Mouse (Mus musculus) limb, embryonic 14.5 days (tissue): ENCODE measurements around the gene Pck2. TPM values are rescaled to one million over a fixed set of nuclear protein-coding genes. Genes with fewer than 3 reads are reported as not detected.

Experiments
- ATAC-seq: fragments of 200-750 bp; cut with Nextera tagmentation; 2 replicates; pipeline ENCODE4 v1.8.0; 2017; ENCODE audit warnings: low read depth, moderate number of reproducible peaks, moderate TSS enrichment; ENCODE audit not compliant: low FRiP score
- DNase-seq: peaks from one replicate; pipeline ENCODE4 v3.0.0-alpha.2; 2015; ENCODE audit warnings: low spot score
- H3K27ac ChIP-seq: fragments of 300-500 bp; sonication (generic); replicated peaks from 2 replicates; pipeline ENCODE4 v1.5.1; 2014; ENCODE audit warnings: low read depth, mild to moderate bottlenecking, low read length, moderate library complexity, mixed read lengths
- H3K27me3 ChIP-seq: fragments of 300-500 bp; sonication (generic); 2 replicates; pipeline ENCODE4 v1.6.1; 2014; ENCODE audit warnings: low read length, mixed read lengths; ENCODE audit not compliant: control insufficient read depth, insufficient read depth
- H3K36me3 ChIP-seq: fragments of 300-500 bp; sonication (generic); 2 replicates; pipeline ENCODE4 v1.6.1; 2014; ENCODE audit warnings: mild to moderate bottlenecking, low read length, moderate library complexity, mixed read lengths; ENCODE audit not compliant: control insufficient read depth, insufficient read depth
- H3K4me1 ChIP-seq: fragments of 300-500 bp; sonication (generic); 2 replicates; pipeline ENCODE4 v1.6.1; 2014; ENCODE audit warnings: antibody characterized with exemption, low read length, mixed read lengths; ENCODE audit not compliant: control insufficient read depth, insufficient read depth
- H3K4me2 ChIP-seq: fragments of 300-500 bp; sonication (generic); replicated peaks from 2 replicates; pipeline ENCODE4 v1.6.1; 2014; ENCODE audit warnings: low read depth, mild to moderate bottlenecking, low read length, moderate library complexity; ENCODE audit not compliant: severe bottlenecking
- H3K4me3 ChIP-seq: fragments of 300-500 bp; sonication (generic); replicated peaks from 2 replicates; pipeline ENCODE4 v1.5.1; 2014; ENCODE audit warnings: low read length
- H3K9ac ChIP-seq: fragments of 300-500 bp; sonication (generic); 2 replicates; pipeline ENCODE4 v1.6.1; 2014; ENCODE audit warnings: mild to moderate bottlenecking, low read depth, low read length, moderate library complexity; ENCODE audit not compliant: severe bottlenecking
- H3K9me3 ChIP-seq: fragments of 300-500 bp; sonication (generic); 2 replicates; pipeline ENCODE4 v1.6.1; 2016; ENCODE audit warnings: low read length; ENCODE audit not compliant: control insufficient read depth
- POLR2A ChIP-seq: fragments of 200-500 bp; IDR thresholded peaks from 2 replicates; pipeline ENCODE4 v1.8.0; 2012; ENCODE audit warnings: inconsistent platforms, mild to moderate bottlenecking, moderate library complexity, borderline replicate concordance; ENCODE audit not compliant: insufficient read depth, insufficient read length; ENCODE audit errors: extremely low read depth
- WGBS: fragments of 180-500 bp; shearing (Covaris S2); extraction: QIAGEN DNeasy Blood & Tissue Kit; methylation state at CpG from one replicate; pipeline ENCODE4 v1.1.7; 2014; 5-methylcytosine and 5-hydroxymethylcytosine counted together
- polyA plus RNA-seq, 2 experiments: library from polyadenylated mRNA; depleted of rRNA in 1 of 2; stranded (reverse) in 1 of 2; unstranded in 1 of 2; fragments of >200 nt; fragmentation: Nextera tagmentation in 1 of 2; extraction: Ambion mirVana in 1 of 2; gene quantifications; 2 replicates each; pipeline versions ENCODE4 v1.2.1 to v1.2.3; 2012 to 2014

Gene Pck2
- polyA plus RNA-seq, 2 experiments = 22.5 to 39.3 TPM

DNA sequence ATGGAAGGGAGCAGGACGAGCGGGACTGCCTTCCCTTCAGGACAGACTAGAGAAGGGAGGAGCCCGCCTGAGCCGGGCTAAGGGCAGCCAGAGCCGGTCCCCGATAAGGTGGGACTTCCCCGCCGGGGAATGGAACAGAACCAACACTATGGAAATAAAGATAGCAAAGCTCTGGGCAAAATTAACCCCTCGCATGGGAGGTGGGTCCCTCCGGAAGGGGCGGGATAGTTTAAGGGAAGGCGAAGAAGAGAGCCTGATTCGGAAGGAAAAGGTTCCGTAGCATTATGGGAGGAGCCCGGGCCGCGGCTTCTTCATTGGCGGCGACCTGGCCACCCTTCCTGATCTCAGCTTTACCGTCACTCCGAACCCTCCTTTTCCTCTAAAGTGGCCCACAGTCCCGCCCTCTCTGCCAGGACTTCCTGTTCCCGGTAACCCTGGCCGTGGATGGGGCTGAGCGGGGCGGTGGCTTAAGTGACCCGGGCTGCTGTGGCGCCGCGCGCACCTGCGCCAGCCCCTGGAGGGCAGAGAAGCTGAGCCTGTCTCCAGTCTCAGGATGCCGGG lies 51.3 kb downstream of the Pck2 start, which contains the start of gene Rnf31:
Rnf31 (plus strand) TSS at position 378 of the 561 bp plus-strand sequence.
- Histone ChIP-seq H3K9ac (peak within 1 kb of the TSS; percentile 74), H3K9me3 (no peaks in the 10 kb centered on the region), H3K4me3 (peak within 1 kb of the TSS; percentile 91), H3K27ac (peak within 1 kb of the TSS; percentile 91), H3K36me3 (peaks cover 48% of the 10 kb centered on the region), H3K4me1 (peaks cover 15% of the 10 kb centered on the region), H3K27me3 (no peaks in the 10 kb centered on the region), H3K4me2 (peak within 1 kb of the TSS; percentile 85)
- DNase-seq = peak; percentile 96
- TF ChIP-seq POLR2A = 0 out of 2 replicates have a peak, but pooled peaks have one; percentile 40
- peak; percentile 89 for ATAC-seq
- WGBS = 0% methylated on average over 33 of the region's 33 CpGs

DNA sequence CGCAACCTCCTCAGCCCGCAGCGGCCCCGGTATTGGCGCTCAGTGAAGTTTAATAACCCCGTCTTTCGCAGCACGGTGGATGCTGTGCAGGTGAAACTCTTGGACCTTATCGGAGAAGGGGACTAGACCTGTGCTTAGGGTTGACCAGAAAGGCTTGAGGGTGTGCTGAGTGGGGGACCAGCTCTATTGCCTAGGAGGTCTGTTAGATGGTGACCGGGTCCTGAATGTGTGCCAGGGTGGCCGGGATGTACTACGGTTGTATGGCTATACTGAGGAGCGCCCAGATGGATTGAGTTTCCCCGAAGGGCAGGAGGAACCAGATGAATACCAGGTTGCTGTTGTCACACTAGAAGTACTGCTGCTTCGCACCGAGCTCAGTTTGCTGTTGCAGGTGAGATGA lies 52.2 kb downstream of the Pck2 start:
- H3K27ac ChIP-seq = no peak overlapping the region
- TF ChIP-seq POLR2A = no peak
- DNase-seq = no peak
- no peaks in the 10 kb centered on the region for H3K27me3 ChIP-seq
- H3K9ac ChIP-seq = peak overlapping the region; percentile 74
- peak overlapping the region; percentile 85 for H3K4me2 ChIP-seq
- WGBS = 4% methylated on average over 16 of the region's 16 CpGs
- no peaks in the 10 kb centered on the region for H3K9me3 ChIP-seq
- H3K4me1 ChIP-seq = peaks cover 15% of the 10 kb centered on the region
- peaks cover 53% of the 10 kb centered on the region for H3K36me3 ChIP-seq
- ATAC-seq = no peak
- H3K4me3 ChIP-seq = peak overlapping the region; percentile 91

DNA sequence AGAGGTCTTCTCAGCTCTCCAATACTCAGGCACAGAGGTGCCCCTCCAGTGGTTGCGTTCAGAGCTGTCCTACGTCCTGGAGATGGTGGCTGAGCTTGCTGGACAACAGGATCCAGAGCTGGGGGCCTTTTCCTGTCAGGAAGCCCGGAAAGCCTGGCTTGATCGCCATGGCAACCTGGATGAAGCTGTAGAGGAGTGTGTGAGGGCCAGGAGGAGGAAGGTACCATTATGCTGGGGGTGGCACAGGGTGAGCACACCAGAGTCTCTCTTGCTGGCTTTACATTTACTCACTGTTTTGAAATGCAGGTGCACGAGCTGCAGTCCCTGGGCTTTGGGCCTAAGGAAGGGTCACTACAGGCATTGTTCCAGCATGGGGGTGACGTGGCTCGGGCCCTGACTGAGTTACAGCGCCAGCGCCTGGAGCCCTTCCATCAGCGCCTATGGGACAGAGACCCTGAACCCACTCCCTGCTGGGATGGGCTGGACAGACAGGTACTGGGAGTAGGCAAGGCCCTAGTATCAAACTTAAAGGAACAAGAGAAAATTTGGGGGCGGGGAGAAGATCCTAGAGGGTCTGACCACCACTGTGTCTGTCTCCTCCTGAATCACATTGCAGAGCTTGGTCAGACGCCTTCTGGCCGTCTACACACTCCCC lies 56.1 kb downstream of the Pck2 start:
- peaks cover 8% of the 10 kb centered on the region for H3K4me1 ChIP-seq
- H3K9ac ChIP-seq = no peak overlapping the region
- no peak overlapping the region for H3K27ac ChIP-seq
- H3K4me3 ChIP-seq = no peak overlapping the region
- 74% methylated on average over 13 of the region's 13 CpGs for WGBS
- DNase-seq (no peak), ATAC-seq (no peak)
- TF ChIP-seq POLR2A = no peak
- no peaks in the 10 kb centered on the region for H3K27me3 ChIP-seq
- peaks cover 64% of the 10 kb centered on the region for H3K36me3 ChIP-seq
- H3K4me2 ChIP-seq = no peak overlapping the region
- H3K9me3 ChIP-seq = no peaks in the 10 kb centered on the region

DNA sequence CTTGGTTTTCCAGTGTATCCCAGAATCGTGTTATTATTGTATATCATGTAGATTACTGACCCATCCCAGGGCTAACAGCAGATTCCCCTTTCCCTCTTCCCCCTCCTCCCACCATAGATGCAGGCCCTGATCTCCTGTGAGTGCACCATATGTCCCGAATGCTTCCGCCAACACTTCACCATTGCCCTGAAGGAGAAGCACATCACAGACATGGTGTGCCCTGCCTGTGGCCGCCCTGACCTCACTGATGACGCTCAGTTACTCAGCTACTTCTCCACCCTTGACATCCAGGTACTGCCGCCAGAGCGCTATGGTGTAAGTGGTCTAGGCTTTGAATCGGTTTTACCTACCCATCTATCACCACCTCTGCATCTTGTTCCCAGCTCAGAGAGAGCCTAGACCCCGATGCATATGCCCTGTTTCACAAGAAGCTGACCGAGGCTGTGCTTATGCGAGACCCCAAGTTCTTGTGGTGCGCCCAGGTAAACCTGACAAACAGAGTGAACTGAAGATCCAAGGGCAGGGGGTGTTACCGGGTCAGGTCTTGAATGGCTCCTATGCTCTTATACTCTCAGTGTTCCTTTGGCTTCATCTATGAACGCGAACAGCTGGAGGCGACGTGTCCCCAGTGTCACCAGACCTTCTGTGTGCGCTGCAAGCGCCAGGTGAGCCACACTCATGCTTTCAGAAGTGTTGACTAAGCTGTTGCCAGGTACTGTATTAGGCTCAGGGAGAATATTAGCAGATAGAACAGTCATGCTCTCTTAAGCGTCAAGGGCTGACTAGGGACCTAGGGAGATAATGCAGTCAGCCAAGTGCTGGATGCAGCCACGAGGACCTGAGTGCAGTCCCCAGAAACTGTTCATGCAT lies 58.7 kb downstream of the Pck2 start:
- Histone ChIP-seq H3K9me3 (no peaks in the 10 kb centered on the region), H3K4me3 (no peak overlapping the region), H3K9ac (no peak overlapping the region), H3K27ac (no peak overlapping the region), H3K4me1 (peaks cover 2% of the 10 kb centered on the region; the same call in 1 of the 2 replicates), H3K4me2 (no peak overlapping the region), H3K27me3 (no peaks in the 10 kb centered on the region), H3K36me3 (peaks cover 89% of the 10 kb centered on the region)
- ATAC-seq = no peak
- no peak for DNase-seq
- WGBS = 95% methylated on average over 21 of the region's 21 CpGs
- no peak for TF ChIP-seq POLR2A

Other genes with a start within 250 kb of the Pck2 start
- gene Dhrs4, start 61.5 kb upstream of the Pck2 start, polyA plus RNA-seq (2012; rRNA removed) = 53.0 and 58.6 TPM in 2 replicates
- 48.4 and 60.3 TPM in 2 replicates for gene Dhrs4, start 61.5 kb upstream of the Pck2 start, polyA plus RNA-seq (2014; fragmentation: Nextera tagmentation; extraction: Ambion mirVana)
- 24.8 and 28.8 TPM in 2 replicates for gene Carmil3, start 49.6 kb upstream of the Pck2 start, polyA plus RNA-seq (2012; rRNA removed)
- gene Carmil3, start 49.6 kb upstream of the Pck2 start, polyA plus RNA-seq (2014; fragmentation: Nextera tagmentation; extraction: Ambion mirVana) = 3.6 and 5.4 TPM in 2 replicates
- 0.74 and 0.83 TPM in 2 replicates for gene Cpne6, start 29.8 kb upstream of the Pck2 start, polyA plus RNA-seq (2012; rRNA removed)
- gene Cpne6, start 29.8 kb upstream of the Pck2 start, polyA plus RNA-seq (2014; fragmentation: Nextera tagmentation; extraction: Ambion mirVana) = 0.47 and 0.65 TPM in 2 replicates
- gene Nrl, start 15.3 kb upstream of the Pck2 start, polyA plus RNA-seq (2012; rRNA removed) = 0.06 TPM in 1 of 2 replicates, not detected in the other
- gene Nrl, start 15.3 kb upstream of the Pck2 start, polyA plus RNA-seq (2014; fragmentation: Nextera tagmentation; extraction: Ambion mirVana) = not detected in 2 replicates
- gene Dcaf11, start 19.7 kb downstream of the Pck2 start, polyA plus RNA-seq (2012; rRNA removed) = 47.5 and 53.0 TPM in 2 replicates
- 53.8 and 56.0 TPM in 2 replicates for gene Dcaf11, start 19.7 kb downstream of the Pck2 start, polyA plus RNA-seq (2014; fragmentation: Nextera tagmentation; extraction: Ambion mirVana)
- 0.67 and 0.88 TPM in 2 replicates for gene A730061H03Rik, start 20.1 kb downstream of the Pck2 start, polyA plus RNA-seq (2012; rRNA removed)
- 0.74 and 1.7 TPM in 2 replicates for gene A730061H03Rik, start 20.1 kb downstream of the Pck2 start, polyA plus RNA-seq (2014; fragmentation: Nextera tagmentation; extraction: Ambion mirVana)
- gene Fitm1, start 35.4 kb downstream of the Pck2 start, polyA plus RNA-seq (2012; rRNA removed) = 30.9 and 43.0 TPM in 2 replicates
- 19.1 and 26.9 TPM in 2 replicates for gene Fitm1, start 35.4 kb downstream of the Pck2 start, polyA plus RNA-seq (2014; fragmentation: Nextera tagmentation; extraction: Ambion mirVana)
- 66.8 and 77.6 TPM in 2 replicates for gene Psme1, start 37.9 kb downstream of the Pck2 start, polyA plus RNA-seq (2012; rRNA removed)
- 147 and 154 TPM in 2 replicates for gene Psme1, start 37.9 kb downstream of the Pck2 start, polyA plus RNA-seq (2014; fragmentation: Nextera tagmentation; extraction: Ambion mirVana)
- 6.6 and 6.9 TPM in 2 replicates for gene Emc9, start 45.0 kb downstream of the Pck2 start, polyA plus RNA-seq (2012; rRNA removed)
- gene Emc9, start 45.0 kb downstream of the Pck2 start, polyA plus RNA-seq (2014; fragmentation: Nextera tagmentation; extraction: Ambion mirVana) = 6.5 and 7.0 TPM in 2 replicates
- 75.8 and 78.5 TPM in 2 replicates for gene Psme2, start 50.8 kb downstream of the Pck2 start, polyA plus RNA-seq (2012; rRNA removed)
- gene Psme2, start 50.8 kb downstream of the Pck2 start, polyA plus RNA-seq (2014; fragmentation: Nextera tagmentation; extraction: Ambion mirVana) = 239 and 245 TPM in 2 replicates
- gene Rnf31, start 51.4 kb downstream of the Pck2 start, polyA plus RNA-seq (2012; rRNA removed) = 23.0 and 34.1 TPM in 2 replicates
- gene Rnf31, start 51.4 kb downstream of the Pck2 start, polyA plus RNA-seq (2014; fragmentation: Nextera tagmentation; extraction: Ambion mirVana) = 13.1 and 18.1 TPM in 2 replicates
- gene Irf9, start 63.3 kb downstream of the Pck2 start, polyA plus RNA-seq (2012; rRNA removed) = 21.0 and 26.4 TPM in 2 replicates
- 9.8 and 11.3 TPM in 2 replicates for gene Irf9, start 63.3 kb downstream of the Pck2 start, polyA plus RNA-seq (2014; fragmentation: Nextera tagmentation; extraction: Ambion mirVana)
- 8.9 and 9.6 TPM in 2 replicates for gene Rec8, start 77.8 kb downstream of the Pck2 start, polyA plus RNA-seq (2012; rRNA removed)
- gene Rec8, start 77.8 kb downstream of the Pck2 start, polyA plus RNA-seq (2014; fragmentation: Nextera tagmentation; extraction: Ambion mirVana) = 2.4 and 2.8 TPM in 2 replicates
- gene Ipo4, start 95.7 kb downstream of the Pck2 start, polyA plus RNA-seq (2012; rRNA removed) = 185 and 239 TPM in 2 replicates
- gene Ipo4, start 95.7 kb downstream of the Pck2 start, polyA plus RNA-seq (2014; fragmentation: Nextera tagmentation; extraction: Ambion mirVana) = 131 and 133 TPM in 2 replicates
- 6.8 and 12.2 TPM in 2 replicates for gene Gm49378, start 97.6 kb downstream of the Pck2 start, polyA plus RNA-seq (2012; rRNA removed)
- gene Gm49378, start 97.6 kb downstream of the Pck2 start, polyA plus RNA-seq (2014; fragmentation: Nextera tagmentation; extraction: Ambion mirVana) = 1.5 and 3.7 TPM in 2 replicates
- gene Tm9sf1, start 103.5 kb downstream of the Pck2 start, polyA plus RNA-seq (2012; rRNA removed) = 92.3 and 128 TPM in 2 replicates
- 111 and 116 TPM in 2 replicates for gene Tm9sf1, start 103.5 kb downstream of the Pck2 start, polyA plus RNA-seq (2014; fragmentation: Nextera tagmentation; extraction: Ambion mirVana)
- gene Tssk4, start 109.9 kb downstream of the Pck2 start, polyA plus RNA-seq (2012; rRNA removed) = 2.9 and 3.3 TPM in 2 replicates
- gene Tssk4, start 109.9 kb downstream of the Pck2 start, polyA plus RNA-seq (2014; fragmentation: Nextera tagmentation; extraction: Ambion mirVana) = 1.2 and 1.4 TPM in 2 replicates
- gene Mdp1, start 120.2 kb downstream of the Pck2 start, polyA plus RNA-seq (2012; rRNA removed) = 47.4 and 49.7 TPM in 2 replicates
- gene Mdp1, start 120.2 kb downstream of the Pck2 start, polyA plus RNA-seq (2014; fragmentation: Nextera tagmentation; extraction: Ambion mirVana) = 53.7 and 59.1 TPM in 2 replicates
- 51.1 and 53.6 TPM in 2 replicates for gene Gmpr2, start 131.7 kb downstream of the Pck2 start, polyA plus RNA-seq (2012; rRNA removed)
- gene Gmpr2, start 131.7 kb downstream of the Pck2 start, polyA plus RNA-seq (2014; fragmentation: Nextera tagmentation; extraction: Ambion mirVana) = 53.1 and 68.5 TPM in 2 replicates
- gene Nedd8, start 131.9 kb downstream of the Pck2 start, polyA plus RNA-seq (2012; rRNA removed) = 347 and 416 TPM in 2 replicates
- gene Nedd8, start 131.9 kb downstream of the Pck2 start, polyA plus RNA-seq (2014; fragmentation: Nextera tagmentation; extraction: Ambion mirVana) = 567 and 583 TPM in 2 replicates
- 35.9 and 38.4 TPM in 2 replicates for gene Tinf2, start 141.6 kb downstream of the Pck2 start, polyA plus RNA-seq (2012; rRNA removed)
- 34.2 and 40.1 TPM in 2 replicates for gene Tinf2, start 141.6 kb downstream of the Pck2 start, polyA plus RNA-seq (2014; fragmentation: Nextera tagmentation; extraction: Ambion mirVana)
- 15.0 and 17.7 TPM in 2 replicates for gene Tgm1, start 173.7 kb downstream of the Pck2 start, polyA plus RNA-seq (2012; rRNA removed)
- 17.0 and 21.2 TPM in 2 replicates for gene Tgm1, start 173.7 kb downstream of the Pck2 start, polyA plus RNA-seq (2014; fragmentation: Nextera tagmentation; extraction: Ambion mirVana)
- 41.7 and 53.5 TPM in 2 replicates for gene Rabggta, start 182.0 kb downstream of the Pck2 start, polyA plus RNA-seq (2012; rRNA removed)
- 20.4 and 23.0 TPM in 2 replicates for gene Rabggta, start 182.0 kb downstream of the Pck2 start, polyA plus RNA-seq (2014; fragmentation: Nextera tagmentation; extraction: Ambion mirVana)
- 88.3 and 109 TPM in 2 replicates for gene Dhrs1, start 205.4 kb downstream of the Pck2 start, polyA plus RNA-seq (2012; rRNA removed)
- gene Dhrs1, start 205.4 kb downstream of the Pck2 start, polyA plus RNA-seq (2014; fragmentation: Nextera tagmentation; extraction: Ambion mirVana) = 82.0 and 89.7 TPM in 2 replicates
- 23.5 and 30.5 TPM in 2 replicates for gene Nop9, start 205.4 kb downstream of the Pck2 start, polyA plus RNA-seq (2012; rRNA removed)
- gene Nop9, start 205.4 kb downstream of the Pck2 start, polyA plus RNA-seq (2014; fragmentation: Nextera tagmentation; extraction: Ambion mirVana) = 37.6 and 38.1 TPM in 2 replicates
- gene Cideb, start 218.2 kb downstream of the Pck2 start, polyA plus RNA-seq (2012; rRNA removed) = 2.1 and 2.6 TPM in 2 replicates
- 0.41 and 0.46 TPM in 2 replicates for gene Cideb, start 218.2 kb downstream of the Pck2 start, polyA plus RNA-seq (2014; fragmentation: Nextera tagmentation; extraction: Ambion mirVana)
- 0.44 and 0.65 TPM in 2 replicates for gene Ltb4r2, start 221.2 kb downstream of the Pck2 start, polyA plus RNA-seq (2012; rRNA removed)
- 0.61 and 0.74 TPM in 2 replicates for gene Ltb4r2, start 221.2 kb downstream of the Pck2 start, polyA plus RNA-seq (2014; fragmentation: Nextera tagmentation; extraction: Ambion mirVana)
- gene Ltb4r1, start 225.7 kb downstream of the Pck2 start, polyA plus RNA-seq (2012; rRNA removed) = 1.1 and 1.2 TPM in 2 replicates
- 0.33 and 0.78 TPM in 2 replicates for gene Ltb4r1, start 225.7 kb downstream of the Pck2 start, polyA plus RNA-seq (2014; fragmentation: Nextera tagmentation; extraction: Ambion mirVana)
- 32.4 and 35.0 TPM in 2 replicates for gene Adcy4, start 243.8 kb downstream of the Pck2 start, polyA plus RNA-seq (2012; rRNA removed)
- gene Adcy4, start 243.8 kb downstream of the Pck2 start, polyA plus RNA-seq (2014; fragmentation: Nextera tagmentation; extraction: Ambion mirVana) = 16.8 and 17.8 TPM in 2 replicates
- 35.9 and 41.4 TPM in 2 replicates for gene Ripk3, start 248.6 kb downstream of the Pck2 start, polyA plus RNA-seq (2012; rRNA removed)
- gene Ripk3, start 248.6 kb downstream of the Pck2 start, polyA plus RNA-seq (2014; fragmentation: Nextera tagmentation; extraction: Ambion mirVana) = 30.5 and 37.6 TPM in 2 replicates